Mouse (Mus musculus): Measurements from ENCODE around the gene Tmem238. TPM values are rescaled to one million over a fixed set of nuclear protein-coding genes. Genes with fewer than 3 reads are reported as not detected.

Gene Tmem238
- polyA plus RNA-seq (2012; rRNA removed) = 6.4 and 7.8 TPM in 2 replicates

DNA sequence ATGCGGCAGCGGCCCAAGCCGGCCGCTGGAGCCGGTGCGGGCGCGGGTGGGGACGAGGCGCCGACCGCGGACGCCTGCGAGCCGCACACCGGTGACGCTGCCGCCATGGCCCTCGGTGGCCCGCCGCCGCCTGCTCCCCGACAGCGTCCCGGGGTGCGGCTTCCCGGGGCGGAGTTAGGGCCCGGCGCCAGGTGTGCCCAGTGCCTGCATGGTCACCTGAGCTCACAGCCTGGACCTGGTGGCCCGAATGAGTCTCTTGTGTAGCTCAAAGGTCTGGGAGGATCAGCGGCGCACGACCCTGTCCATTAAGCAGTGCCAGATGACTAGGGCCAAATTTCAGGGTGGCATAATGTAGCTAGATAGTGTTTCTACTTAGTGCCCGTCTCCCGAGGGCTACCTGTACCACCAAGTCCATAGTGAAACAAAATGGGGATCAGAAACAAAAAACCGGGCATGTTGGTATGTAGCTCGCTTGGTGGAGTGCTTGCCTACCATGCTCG, at the start of gene Tmem238:
Gene Tmem238, minus strand, starts transcription at position 221 of the 500 bp plus-strand sequence.

DNA sequence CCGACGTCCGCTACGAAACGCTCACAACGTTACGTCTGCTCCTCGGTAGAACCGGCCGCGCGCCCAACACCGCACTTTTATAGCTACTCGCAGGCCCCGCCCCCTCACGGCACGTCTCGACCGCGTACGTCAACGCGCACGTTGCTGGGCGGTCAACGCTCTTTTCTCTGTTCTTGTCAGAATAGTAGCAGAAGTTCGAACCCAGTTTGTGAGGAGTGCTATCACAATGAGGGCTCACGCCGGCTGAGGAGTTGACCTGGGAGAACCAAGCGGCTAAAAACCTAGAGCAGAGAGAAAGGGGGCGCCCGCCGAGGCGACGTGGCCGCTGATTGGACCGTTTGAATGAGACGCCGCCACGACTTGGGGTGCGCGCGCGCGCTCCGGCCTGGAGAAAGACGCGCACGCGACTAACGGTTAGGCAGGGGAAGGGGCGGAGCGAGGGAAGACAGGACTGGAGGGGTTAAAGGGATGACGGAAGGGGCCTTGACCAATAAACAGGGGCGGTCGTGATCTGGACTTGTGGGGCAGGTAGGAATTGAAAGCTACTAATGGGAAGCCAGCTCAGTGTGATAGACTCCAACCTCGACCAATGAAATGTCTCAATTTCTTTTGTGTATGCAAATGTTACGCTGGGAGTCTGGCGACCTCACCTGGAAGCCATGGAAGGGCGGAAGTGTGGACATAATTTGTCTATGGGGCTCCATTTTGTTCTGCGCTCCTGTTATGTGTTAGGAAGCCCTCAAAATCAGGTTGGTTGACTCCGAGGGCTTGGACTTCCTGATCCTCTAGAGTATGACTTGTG, 23.0 kb upstream of the Tmem238 start, which contains the start of gene Ube2s:
Gene Ube2s, minus strand, starts transcription at position 288 of the 802 bp plus-strand sequence.

DNA sequence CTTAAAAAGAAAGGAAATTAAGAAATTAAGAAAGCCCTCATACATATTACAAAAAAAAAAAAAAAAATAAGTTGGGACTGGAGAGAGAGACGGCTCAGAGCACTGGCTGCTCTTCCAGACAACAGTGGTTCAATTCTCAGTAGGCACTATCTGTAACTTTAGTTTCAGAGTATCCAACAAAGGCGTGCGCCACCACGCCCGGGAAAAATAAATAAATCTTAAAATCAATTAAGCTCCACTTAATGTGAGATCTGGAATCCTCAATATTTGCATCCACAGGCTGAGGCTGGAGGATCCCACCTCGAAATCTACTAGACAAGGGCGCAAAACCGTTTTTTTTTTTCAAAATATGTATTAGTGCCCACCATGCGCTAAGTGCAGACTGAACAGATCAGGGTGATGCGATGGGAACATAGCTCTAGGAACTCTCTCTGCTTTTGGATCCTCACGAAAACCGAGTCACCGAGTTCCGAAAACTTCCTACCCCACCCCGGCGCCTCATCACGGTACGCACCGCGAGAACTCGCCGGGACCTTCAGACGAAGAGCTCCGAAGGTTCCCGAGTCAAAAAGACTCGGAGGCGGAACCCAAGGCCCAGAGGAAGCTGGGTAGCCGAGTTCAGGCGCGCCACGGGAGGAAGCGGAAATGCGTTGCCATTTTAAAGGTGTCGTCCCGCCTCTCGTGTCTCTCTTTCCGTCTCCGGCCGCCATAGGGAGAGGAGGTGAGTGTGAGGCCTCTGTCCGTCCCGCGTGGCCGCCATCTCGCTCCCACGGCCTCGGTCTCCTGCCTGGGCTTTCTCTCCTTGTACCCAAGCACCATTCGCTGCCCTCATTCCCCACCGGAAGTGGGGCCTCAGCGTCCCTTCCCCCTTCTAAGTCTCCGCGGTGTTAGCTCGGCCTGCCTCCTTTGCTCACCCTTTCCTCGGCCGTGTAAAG, 3.1 kb upstream of the Tmem238 start, which contains the start of gene Rpl28:
Gene Rpl28, plus strand, starts transcription at position 597 of the 935 bp plus-strand sequence.

DNA sequence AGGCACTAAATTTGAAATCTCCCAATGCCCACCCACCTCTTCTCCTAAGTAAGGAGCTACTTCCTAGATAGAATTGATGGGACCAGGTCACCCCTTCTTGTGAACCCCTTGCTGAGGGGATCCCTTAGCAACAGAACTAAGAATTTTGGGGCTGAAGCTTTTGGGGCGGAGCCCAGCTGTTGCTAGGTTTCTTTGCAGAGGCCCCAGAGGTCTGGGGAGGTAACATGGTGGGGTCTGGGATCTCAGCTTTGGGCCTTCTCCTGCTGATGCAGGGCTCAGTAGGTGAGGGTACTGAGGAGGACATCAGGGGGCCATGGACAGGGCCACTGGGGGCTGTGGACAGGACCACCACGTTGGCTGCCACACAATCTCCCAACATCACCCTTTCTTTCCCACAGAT, 6.7 kb downstream of the Tmem238 start, which contains the start of the genes Il11 and Tmem190:
Gene Il11, minus strand, starts transcription at position 101 of the 400 bp plus-strand sequence.
Gene Tmem190, plus strand, starts transcription at position 179 of the 400 bp plus-strand sequence.

DNA sequence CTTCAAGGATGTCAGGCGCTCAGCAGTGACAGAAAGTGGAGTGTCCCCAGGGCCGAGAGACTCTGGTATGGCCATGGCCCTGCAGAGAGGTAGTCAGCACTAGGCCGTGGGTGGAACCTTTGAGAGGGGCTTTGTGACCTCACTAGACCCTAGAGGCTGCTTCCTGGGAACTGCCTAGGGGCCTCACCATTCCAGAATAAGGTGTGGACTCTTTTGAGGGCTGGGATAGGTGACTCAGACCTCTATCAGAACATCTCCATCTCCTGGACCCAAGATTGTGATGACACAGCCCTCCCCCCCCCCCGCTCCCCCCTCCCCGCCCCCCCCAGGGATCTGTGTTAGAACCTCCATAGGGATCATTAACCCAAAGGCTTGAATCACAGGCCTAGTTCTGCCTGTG, 18.3 kb downstream of the Tmem238 start, which contains the start of gene Fam71e2:
Gene Fam71e2, minus strand, starts transcription at position 101 of the 400 bp plus-strand sequence.

DNA sequence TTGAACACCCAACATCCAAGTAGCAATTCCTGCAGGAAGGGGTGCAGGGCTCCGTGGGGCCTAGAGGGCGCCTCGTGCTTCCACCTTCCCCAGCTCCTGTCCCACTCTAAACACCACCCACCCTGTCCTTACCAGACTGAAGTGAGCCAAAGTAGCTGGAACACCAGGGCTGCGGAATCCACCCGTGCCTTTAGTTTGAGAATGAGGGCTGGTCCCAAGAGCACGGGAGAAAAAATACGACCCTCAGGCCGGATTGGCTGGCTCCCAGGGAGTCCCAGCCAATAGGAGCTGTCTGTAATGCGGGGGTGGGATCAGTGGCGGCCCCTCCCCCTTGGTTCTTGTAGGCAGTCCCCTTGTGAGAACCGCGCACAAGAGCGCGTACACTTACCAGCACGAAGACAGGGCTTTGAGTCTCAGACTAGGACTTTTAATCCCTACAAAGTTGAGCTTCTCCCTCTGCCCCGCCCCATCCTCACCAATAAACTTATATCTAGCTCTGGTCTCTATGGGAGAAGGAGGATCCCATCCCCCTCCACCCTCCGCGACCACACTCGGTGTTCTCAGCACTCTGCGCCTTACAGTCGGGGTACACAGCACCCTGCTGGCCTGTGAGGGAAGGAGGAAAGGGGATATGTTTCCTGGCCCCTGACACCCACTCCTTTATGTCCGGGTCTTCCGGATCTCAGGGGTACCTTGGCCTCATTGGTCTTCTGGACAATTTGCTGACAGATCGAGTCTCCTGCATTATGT, 36.5 kb downstream of the Tmem238 start, which contains the start of gene Cox6b2:
Gene Cox6b2, minus strand, starts transcription at position 274 of the 750 bp plus-strand sequence.

DNA sequence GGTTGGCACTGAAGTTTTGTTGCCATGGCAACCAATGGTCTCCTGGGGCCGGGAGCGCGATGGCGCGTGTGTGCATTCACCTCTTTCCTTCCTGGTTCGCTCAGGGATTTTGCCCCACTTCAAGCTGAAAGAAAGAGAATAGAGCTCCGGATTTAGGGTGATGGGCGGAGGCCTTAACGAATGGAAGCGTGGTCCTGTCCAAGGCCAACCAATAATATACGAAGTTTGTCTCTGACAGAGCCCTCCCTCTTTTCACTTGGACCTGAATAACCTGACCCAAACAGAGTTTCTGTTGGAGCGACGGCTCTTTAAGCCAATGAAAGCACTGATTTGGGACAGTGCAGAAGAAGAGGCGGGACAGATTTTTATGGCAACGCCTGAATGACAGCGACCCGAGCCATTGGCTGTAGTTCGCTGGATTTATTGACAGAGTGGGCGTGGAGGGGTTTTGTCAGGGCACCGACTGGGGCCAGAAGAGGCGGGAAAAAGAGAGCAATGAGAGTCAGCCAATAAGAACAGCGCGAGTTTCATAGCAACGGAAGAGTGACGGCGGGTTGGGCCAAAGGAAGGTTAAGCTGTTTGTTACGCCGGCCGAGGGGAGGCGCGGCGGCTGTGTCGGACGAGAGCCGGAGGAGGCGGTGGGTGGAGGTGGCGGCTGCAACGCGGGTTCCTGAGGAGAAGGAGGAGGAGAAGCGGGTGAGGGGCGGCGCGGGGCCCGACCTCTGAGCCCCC, 49.7 kb downstream of the Tmem238 start, which contains the start of gene Kmt5c:
Gene Kmt5c, plus strand, starts transcription at position 572 of the 732 bp plus-strand sequence.

Other genes starting within 250 kb of the Tmem238 start
- gene Syt5, start 242.1 kb downstream of the Tmem238 start, polyA plus RNA-seq (2012; rRNA removed) = 181 and 203 TPM in 2 replicates
- gene Ptprh, start 185.6 kb downstream of the Tmem238 start, polyA plus RNA-seq (2012; rRNA removed) = 3.0 and 3.2 TPM in 2 replicates
- 37.0 and 37.6 TPM in 2 replicates for gene Tmem86b, start 158.2 kb downstream of the Tmem238 start, polyA plus RNA-seq (2012; rRNA removed)
- 101 and 103 TPM in 2 replicates for gene Ppp6r1, start 130.6 kb downstream of the Tmem238 start, polyA plus RNA-seq (2012; rRNA removed)
- 102 and 104 TPM in 2 replicates for gene Hspbp1, start 104.6 kb downstream of the Tmem238 start, polyA plus RNA-seq (2012; rRNA removed)
- gene Brsk1, start 99.1 kb downstream of the Tmem238 start, polyA plus RNA-seq (2012; rRNA removed) = 143 and 158 TPM in 2 replicates
- gene Tmem150b, start 64.4 kb downstream of the Tmem238 start, polyA plus RNA-seq (2012; rRNA removed) = 0.11 and 0.14 TPM in 2 replicates
- 112 and 122 TPM in 2 replicates for gene Kmt5c, start 49.5 kb downstream of the Tmem238 start, polyA plus RNA-seq (2012; rRNA removed)
- gene Cox6b2, start 36.6 kb downstream of the Tmem238 start, polyA plus RNA-seq (2012; rRNA removed) = 29.6 and 43.1 TPM in 2 replicates
- gene Fam71e2, start 18.4 kb downstream of the Tmem238 start, polyA plus RNA-seq (2012; rRNA removed) = 0.03 TPM in 1 of 2 replicates, not detected in the other
- gene Il11, start 6.8 kb downstream of the Tmem238 start, polyA plus RNA-seq (2012; rRNA removed) = 0.49 and 0.62 TPM in 2 replicates
- not detected in 2 replicates for gene Tmem190, start 6.7 kb downstream of the Tmem238 start, polyA plus RNA-seq (2012; rRNA removed)
- gene Rpl28, start 3.2 kb upstream of the Tmem238 start, polyA plus RNA-seq (2012; rRNA removed) = 289 and 373 TPM in 2 replicates
- 351 and 378 TPM in 2 replicates for gene Ube2s, start 22.9 kb upstream of the Tmem238 start, polyA plus RNA-seq (2012; rRNA removed)
- gene Shisa7, start 55.0 kb upstream of the Tmem238 start, polyA plus RNA-seq (2012; rRNA removed) = 155 and 178 TPM in 2 replicates
- 2.4 and 3.1 TPM in 2 replicates for gene Isoc2b, start 80.6 kb upstream of the Tmem238 start, polyA plus RNA-seq (2012; rRNA removed)
- gene Isoc2a, start 87.5 kb upstream of the Tmem238 start, polyA plus RNA-seq (2012; rRNA removed) = 6.4 and 7.5 TPM in 2 replicates
- gene Gm36210, start 116.9 kb upstream of the Tmem238 start, polyA plus RNA-seq (2012; rRNA removed) = 0.89 and 1.0 TPM in 2 replicates
- 8.0 and 9.8 TPM in 2 replicates for gene Zfp628, start 125.6 kb upstream of the Tmem238 start, polyA plus RNA-seq (2012; rRNA removed)
- gene Nat14, start 132.4 kb upstream of the Tmem238 start, polyA plus RNA-seq (2012; rRNA removed) = 34.3 and 37.0 TPM in 2 replicates
- gene Ssc5d, start 136.1 kb upstream of the Tmem238 start, polyA plus RNA-seq (2012; rRNA removed) = 2.5 and 3.2 TPM in 2 replicates
- 0.12 and 0.23 TPM in 2 replicates for gene Sbk2, start 174.8 kb upstream of the Tmem238 start, polyA plus RNA-seq (2012; rRNA removed)
- gene Sbk3, start 181.5 kb upstream of the Tmem238 start, polyA plus RNA-seq (2012; rRNA removed) = 1.9 and 2.0 TPM in 2 replicates
- gene Zfp579, start 206.5 kb upstream of the Tmem238 start, polyA plus RNA-seq (2012; rRNA removed) = 83.5 and 95.4 TPM in 2 replicates
- 9.7 and 10.5 TPM in 2 replicates for gene Zfp524, start 224.8 kb upstream of the Tmem238 start, polyA plus RNA-seq (2012; rRNA removed)
- 30.6 and 33.0 TPM in 2 replicates for gene Fiz1, start 225.0 kb upstream of the Tmem238 start, polyA plus RNA-seq (2012; rRNA removed)
- not detected in 2 replicates for gene Gm44973, start 225.8 kb upstream of the Tmem238 start, polyA plus RNA-seq (2012; rRNA removed)
- gene Zfp865, start 230.7 kb upstream of the Tmem238 start, polyA plus RNA-seq (2012; rRNA removed) = 28.3 and 32.9 TPM in 2 replicates
- gene Ccdc106, start 230.9 kb upstream of the Tmem238 start, polyA plus RNA-seq (2012; rRNA removed) = 70.7 and 72.2 TPM in 2 replicates
- gene 4632433K11Rik, start 244.5 kb upstream of the Tmem238 start, polyA plus RNA-seq (2012; rRNA removed) = not detected in 2 replicates
- gene Zfp784, start 248.8 kb upstream of the Tmem238 start, polyA plus RNA-seq (2012; rRNA removed) = 5.8 and 7.8 TPM in 2 replicates

All from central nervous system, embryonic 18 days (tissue).